Mouse (Mus musculus): ENCODE results near the gene Patl2. TPM values are rescaled to one million over a fixed set of nuclear protein-coding genes. Genes with fewer than 3 reads are reported as not detected.
"Not testable (repeated sequence)": the region's sequence is repeated elsewhere in the genome, so short reads cannot be mapped to it uniquely, and the experiment has no call there.

Gene Patl2
- 0.08 TPM in 1 of 2 replicates, not detected in the other for polyA plus RNA-seq (2012; rRNA removed)

DNA sequence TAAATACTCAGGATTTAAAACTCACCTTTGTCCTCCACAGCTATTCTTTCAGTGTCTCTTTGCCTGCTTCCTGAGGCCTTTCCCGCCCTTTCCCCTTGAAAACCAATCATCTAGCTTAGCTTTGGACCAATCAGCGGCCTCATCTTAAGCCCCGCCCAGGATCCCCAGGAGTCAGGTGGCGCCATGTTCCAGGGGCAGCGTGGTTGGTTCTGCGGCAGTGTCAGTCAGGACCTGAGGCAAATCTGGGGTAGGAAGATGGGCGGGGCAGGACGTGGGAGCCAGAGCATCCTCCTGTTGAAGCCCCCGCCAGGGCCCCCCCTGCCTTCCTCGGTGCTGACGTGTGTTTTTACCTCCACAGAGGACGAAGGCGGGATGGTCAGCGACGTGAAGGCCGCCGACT, at the start of gene Patl2, which contains the start of gene Terb2:
Patl2 (minus strand) TSS at position 84 of the 400 bp plus-strand sequence.
Terb2 (plus strand) TSS at position 167 of the 400 bp plus-strand sequence.
- no peak for DNase-seq (ENCODE audit: extremely low spot score in 1 of 2, low spot score in 1 of 2)

GRCm38 (mm10) chr2:122235425-122235824, 49.4 kb upstream of the Patl2 start:
- DNase-seq (ENCODE audit: extremely low spot score in 1 of 2, low spot score in 1 of 2), result no peak

DNA sequence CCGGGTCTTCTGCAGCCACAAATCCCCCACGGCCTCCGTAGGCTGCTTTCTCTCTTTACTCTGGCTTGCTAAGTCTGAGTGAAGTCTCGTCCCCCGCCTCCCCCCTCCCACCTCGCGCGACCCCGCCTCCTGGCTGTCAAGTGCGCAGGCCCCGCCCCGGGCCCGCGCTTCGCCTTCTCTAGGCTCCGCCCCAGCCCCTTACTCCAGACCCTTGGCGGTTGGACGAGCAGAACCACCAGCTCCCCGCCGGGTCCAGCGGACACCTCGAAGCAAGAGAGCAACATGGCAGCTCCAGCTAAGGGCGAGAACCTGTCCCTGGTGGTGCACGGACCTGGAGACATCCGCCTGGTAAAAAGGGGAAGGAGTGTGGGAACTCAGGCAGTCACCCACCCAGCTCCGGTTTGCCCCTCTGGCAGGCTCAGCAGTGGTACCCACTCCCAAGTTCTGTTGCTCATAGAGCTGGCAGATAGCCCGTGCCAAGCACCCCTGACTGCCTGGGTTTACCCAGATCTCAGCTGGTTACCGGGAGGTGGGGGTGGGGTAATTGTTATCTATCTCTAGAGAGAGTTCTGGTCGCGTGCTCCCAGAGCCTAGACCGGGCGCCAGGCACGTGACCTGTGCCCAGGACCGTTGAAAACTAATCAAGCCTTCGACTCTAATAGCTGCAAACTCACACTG, 48.8 kb upstream of the Patl2 start, which contains the start of gene Sord:
Sord (plus strand) TSS at position 139 of the 678 bp plus-strand sequence.
- DNase-seq (ENCODE audit: extremely low spot score in 1 of 2, low spot score in 1 of 2), result peak; percentile 19 to 65

DNA sequence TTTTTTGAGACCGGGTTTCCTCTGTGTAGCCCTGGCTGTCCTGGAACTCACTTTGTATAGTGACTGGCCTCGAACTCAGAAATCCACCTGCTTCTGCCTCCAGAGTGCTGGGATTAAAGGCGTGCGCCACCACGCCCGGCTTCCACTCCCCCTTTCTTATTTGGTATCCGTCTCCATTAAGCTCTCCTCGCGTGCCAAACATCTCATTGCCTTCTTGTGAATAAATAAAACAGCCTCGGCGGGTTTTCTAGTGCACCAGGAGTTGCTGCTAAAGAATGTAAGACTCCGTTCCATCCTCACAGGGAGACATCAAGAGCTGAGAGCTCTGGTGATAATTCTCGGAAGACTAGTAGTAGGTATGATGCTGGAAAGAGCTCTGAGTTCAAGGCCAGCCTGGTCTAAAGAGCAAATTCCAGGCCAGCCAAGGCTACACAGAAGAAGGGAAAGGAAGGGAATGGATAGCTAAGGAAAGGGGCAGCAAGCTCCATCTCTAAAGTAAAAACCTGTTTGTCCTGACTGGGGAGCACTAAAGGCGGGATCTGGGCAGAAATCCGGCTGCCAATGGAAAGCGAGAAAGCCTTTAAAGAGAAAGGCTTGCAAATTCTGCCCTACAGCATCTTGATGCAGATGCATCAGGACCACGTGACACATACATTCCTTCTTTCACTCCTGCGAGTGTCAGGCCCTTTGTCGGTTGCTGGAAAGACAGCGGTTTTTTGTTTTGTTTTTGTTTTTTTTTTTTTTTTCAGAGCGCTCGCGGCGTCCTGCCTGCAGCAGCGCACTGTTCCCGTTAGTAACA, 48.0 kb upstream of the Patl2 start:
- DNase-seq (ENCODE audit: extremely low spot score in 1 of 2, low spot score in 1 of 2), result peak; percentile 17 to 52

DNA sequence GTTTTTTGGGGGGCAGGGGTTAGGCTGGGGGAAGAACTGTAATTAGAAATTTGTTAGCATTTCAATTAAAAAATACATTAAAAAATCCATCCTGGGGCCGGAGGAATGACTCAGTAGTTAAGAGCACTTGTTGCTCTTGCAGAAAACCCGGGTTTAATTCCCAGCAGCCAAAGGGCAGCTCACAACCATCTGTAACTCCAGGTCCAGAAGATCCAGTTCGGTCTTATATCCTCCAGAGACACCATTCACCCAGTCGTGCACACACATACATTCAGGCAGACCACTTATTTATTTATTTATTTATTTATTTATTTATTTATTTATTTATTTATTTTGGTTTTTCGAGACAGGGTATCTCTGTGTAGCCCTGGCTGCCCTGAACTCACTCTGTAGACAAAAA, 47.4 kb upstream of the Patl2 start:
- DNase-seq (ENCODE audit: extremely low spot score in 1 of 2, low spot score in 1 of 2), result no peak

DNA sequence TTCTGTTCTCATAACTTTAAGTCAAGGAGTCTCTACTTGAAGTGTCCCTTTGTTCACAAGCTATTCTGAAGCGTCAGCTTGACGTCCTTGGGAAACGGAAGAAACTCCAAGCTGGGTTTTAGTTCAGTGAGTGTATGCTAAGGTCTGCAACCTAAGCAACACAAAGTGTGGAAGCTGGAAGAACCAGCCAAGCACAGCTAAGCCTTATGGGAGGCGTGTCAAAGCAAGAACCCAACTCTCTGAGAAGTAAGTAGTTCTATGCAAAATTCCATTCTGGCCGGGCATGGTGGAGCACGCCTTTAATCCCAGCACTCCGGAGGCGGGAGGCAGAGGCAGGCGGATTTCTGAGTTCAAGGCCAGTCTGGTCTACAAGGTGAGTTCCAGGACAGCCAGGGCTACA, 45.6 kb upstream of the Patl2 start:
- DNase-seq (ENCODE audit: extremely low spot score in 1 of 2, low spot score in 1 of 2), result no peak

DNA sequence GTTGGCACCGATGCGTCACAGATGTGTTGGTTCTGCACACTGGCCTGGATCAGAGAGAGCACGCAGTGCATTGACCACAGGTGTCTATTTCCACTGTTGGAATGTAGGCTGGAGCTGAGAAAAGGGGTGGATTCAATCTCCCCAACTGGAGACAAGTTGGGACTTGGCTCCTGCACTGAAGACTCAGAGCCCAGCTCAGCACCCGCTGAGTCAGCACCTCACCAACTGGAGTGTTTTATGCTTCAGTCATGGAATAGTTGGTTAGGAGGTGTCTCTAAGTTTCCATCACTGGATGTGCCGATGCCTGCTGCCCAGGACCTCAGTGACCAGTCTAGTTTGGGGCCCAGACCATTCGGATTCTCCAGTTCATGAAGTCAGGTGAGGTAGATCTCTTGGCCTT, 44.4 kb upstream of the Patl2 start:
- DNase-seq (ENCODE audit: extremely low spot score in 1 of 2, low spot score in 1 of 2), result no peak

DNA sequence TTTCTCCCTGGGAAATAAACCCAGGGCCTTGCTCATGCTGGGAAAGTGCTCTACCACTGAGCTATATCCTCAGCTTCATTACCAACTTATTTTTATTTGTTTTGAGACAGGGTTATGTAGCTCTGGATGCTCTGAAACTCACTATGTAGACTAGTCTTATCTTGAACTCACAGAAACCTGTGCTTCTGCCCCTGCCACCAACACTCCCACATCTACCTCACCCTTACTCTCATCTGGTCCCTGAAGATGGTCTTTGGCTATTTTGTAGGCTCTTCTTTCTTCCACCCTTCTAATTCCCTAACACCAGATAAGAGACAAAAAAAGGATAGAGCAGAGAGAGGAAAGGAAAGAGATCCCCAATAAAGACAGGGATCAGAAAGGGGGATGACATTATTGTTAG, 37.7 kb upstream of the Patl2 start:
- no peak for DNase-seq (ENCODE audit: extremely low spot score in 1 of 2, low spot score in 1 of 2)

GRCm38 (mm10) chr2:122222272-122222671, 36.3 kb upstream of the Patl2 start:
- DNase-seq (ENCODE audit: extremely low spot score in 1 of 2, low spot score in 1 of 2), result no peak

- DNase-seq (ENCODE audit: extremely low spot score in 1 of 2, low spot score in 1 of 2), result no peak
These were observed 35.8 kb upstream of the Patl2 start for GRCm38 (mm10) chr2:122221798-122222197.

- no peak for DNase-seq (ENCODE audit: extremely low spot score in 1 of 2, low spot score in 1 of 2)
These were observed 35.4 kb upstream of the Patl2 start for GRCm38 (mm10) chr2:122221378-122221777.

- DNase-seq (ENCODE audit: extremely low spot score in 1 of 2, low spot score in 1 of 2), result no peak
These were observed 32.2 kb upstream of the Patl2 start for GRCm38 (mm10) chr2:122218234-122218633.

GRCm38 (mm10) chr2:122217075-122217474, 31.1 kb upstream of the Patl2 start:
- not testable (repeated sequence) for DNase-seq (ENCODE audit: extremely low spot score in 1 of 2, low spot score in 1 of 2)

GRCm38 (mm10) chr2:122210534-122211228, 24.7 kb upstream of the Patl2 start:
- no peak for DNase-seq (ENCODE audit: extremely low spot score in 1 of 2, low spot score in 1 of 2)

DNA sequence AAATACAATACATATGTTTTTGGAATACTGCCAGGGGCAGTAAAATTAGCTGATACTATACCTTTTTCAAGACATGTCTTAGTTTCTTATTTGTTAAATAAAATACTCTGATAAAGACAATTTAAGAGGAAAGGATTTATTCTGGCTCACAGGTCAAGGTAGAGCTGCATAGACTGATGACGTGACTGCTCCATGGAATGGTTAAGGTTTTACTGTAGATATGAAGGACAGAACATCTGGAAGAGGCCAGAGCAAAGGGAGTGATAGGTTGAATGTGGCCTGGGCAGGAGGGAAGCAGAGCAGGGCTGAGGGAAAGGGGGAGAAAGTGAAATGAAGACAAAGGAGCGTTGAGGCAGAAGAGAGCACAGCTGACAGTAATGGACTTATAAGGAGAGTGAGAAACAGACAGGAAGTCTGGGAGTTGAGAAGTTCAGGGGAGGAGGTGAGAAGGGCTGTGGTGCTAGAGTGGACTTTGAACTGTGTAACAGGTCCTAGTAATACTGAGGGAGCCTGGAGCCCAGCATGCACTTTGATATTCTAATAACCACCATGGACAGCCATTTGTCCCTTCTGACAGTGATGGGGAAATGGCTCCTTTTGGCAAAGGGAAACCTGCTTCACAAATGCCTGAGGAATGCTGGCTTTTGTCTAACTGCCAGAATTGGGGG, 20.6 kb upstream of the Patl2 start:
- DNase-seq (ENCODE audit: extremely low spot score in 1 of 2, low spot score in 1 of 2), result no peak

DNA sequence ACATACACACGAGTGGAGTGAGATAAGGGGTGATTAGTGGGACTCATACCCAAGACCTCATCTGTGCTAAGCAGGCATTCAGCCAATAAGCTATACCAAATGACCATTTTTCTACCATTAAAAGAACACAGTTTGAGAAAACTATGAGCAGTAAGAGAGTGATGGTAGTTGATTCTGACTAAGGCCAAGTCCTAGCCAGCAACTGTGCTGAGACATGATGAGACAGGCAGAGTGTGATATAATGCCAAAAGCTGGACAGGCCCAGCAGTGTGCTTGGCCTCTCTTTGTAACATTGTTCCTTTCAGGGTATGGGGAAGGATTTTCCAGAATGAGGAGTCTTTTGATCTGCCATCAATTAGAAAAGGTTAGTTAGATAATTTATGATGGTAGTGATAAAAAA, 15.5 kb upstream of the Patl2 start:
- no peak for DNase-seq (ENCODE audit: extremely low spot score in 1 of 2, low spot score in 1 of 2)

DNA sequence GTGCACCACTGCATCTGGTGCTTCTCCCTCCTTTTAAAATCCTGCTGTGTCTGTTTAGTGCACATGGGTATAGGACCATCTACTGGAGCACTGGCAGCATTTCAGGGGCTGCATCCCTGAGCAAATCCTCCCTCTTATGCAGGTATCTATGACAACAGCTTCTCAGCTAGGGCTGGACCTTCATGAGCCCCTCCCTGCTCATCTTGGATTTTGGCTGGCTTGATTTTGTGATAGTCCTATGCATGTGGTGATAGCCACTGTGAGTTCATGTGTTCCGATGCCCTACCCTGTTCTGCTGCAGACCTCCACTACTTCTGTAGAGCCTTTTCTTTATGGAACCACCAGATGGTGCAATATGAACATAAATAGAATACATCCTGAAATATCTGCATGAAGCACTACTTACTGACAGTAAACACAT, 8.5 kb upstream of the Patl2 start:
- peak; percentile 11 to 77 for DNase-seq (ENCODE audit: extremely low spot score in 1 of 2, low spot score in 1 of 2)

DNA sequence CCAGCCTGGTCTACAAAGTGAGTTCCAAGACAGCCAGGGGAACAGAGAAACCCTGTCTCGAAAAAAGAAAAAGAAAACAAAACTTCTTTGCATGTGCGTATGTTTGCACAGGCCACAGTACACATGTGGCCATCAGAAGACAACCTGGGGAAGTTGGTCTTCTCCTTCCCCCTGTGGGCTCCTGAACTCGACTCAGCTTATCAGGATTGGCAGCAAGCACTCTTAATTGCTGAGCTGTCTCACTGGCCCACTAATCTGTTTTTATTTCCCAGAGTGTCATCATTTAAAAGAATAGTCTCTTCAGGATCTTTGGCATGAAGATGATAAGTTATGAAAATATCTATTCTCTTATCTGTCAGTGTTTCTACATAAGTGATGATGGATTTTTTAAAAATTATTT, 5.9 kb upstream of the Patl2 start:
- DNase-seq (ENCODE audit: extremely low spot score in 1 of 2, low spot score in 1 of 2), result no peak

GRCm38 (mm10) chr2:122186751-122187150, 762 bp upstream of the Patl2 start:
- DNase-seq (ENCODE audit: extremely low spot score in 1 of 2, low spot score in 1 of 2), result no peak

DNA sequence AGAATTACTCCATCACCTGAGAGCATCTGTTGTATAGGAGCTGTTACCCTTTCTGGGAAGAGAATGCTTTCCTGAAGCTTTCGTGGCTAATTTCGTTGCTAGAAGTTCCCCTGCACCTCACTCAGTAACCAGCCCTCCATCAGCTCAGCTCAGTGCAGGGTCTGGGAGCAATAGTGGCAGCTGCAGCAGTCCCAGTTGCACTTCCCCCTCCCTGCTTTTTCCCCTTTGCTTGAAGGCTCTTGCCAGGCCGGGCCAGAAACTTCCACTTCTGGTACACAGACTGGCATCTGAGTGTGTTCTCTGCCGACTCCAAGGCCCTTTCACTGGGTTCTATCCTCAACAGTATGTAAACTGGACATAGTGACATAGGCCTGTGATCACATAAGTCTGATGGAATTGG, 903 bp downstream of the Patl2 start:
- DNase-seq (ENCODE audit: extremely low spot score in 1 of 2, low spot score in 1 of 2), result no peak
